Mouse (Mus musculus) left cerebral cortex, adult 8-10 months (tissue): ENCODE measurements around the gene Cdadc1. TPM values are rescaled to one million over a fixed set of nuclear protein-coding genes. Genes with fewer than 3 reads are reported as not detected.
A peak's percentile ranks its signal among the peaks of the same experiment; 100 is the strongest.

Experiments used
- DNase-seq, 2 experiments: peaks; one replicate each; pipeline ENCODE4 v3.0.0; 2022; ENCODE audit warnings: low spot score in 2 of 2
- total RNA-seq, 4 experiments: library from RNA; stranded (reverse); gene quantifications; 2 replicates each; pipeline ENCODE4 v1.2.4; 2022

Gene Cdadc1
- total RNA-seq, 4 experiments from 2014 or later: 59.6 to 72.2 (median 64.0) TPM

- no peak for DNase-seq
These were observed 51.4 kb downstream of the Cdadc1 start for GRCm38 (mm10) chr14:59546162-59546880.

- peak in 1 of 2 experiments; percentile 2 for DNase-seq
These were observed 53.8 kb downstream of the Cdadc1 start for GRCm38 (mm10) chr14:59543956-59544355.

- peak in 1 of 2 experiments; percentile 1 for DNase-seq
These were observed 54.5 kb downstream of the Cdadc1 start for GRCm38 (mm10) chr14:59543158-59543826.

- no peak for DNase-seq
These were observed 57.0 kb downstream of the Cdadc1 start for GRCm38 (mm10) chr14:59540761-59541160.

- no peak for DNase-seq
These were observed 57.5 kb downstream of the Cdadc1 start for GRCm38 (mm10) chr14:59540230-59540629.

GRCm38 (mm10) chr14:59537829-59538432 lies 59.8 kb downstream of the Cdadc1 start:
- no peak for DNase-seq

GRCm38 (mm10) chr14:59533908-59534307 lies 63.9 kb downstream of the Cdadc1 start:
- DNase-seq: no peak

- no peak for DNase-seq
These were observed 64.8 kb downstream of the Cdadc1 start for GRCm38 (mm10) chr14:59532986-59533385.

- no peak for DNase-seq
These were observed 67.0 kb downstream of the Cdadc1 start for GRCm38 (mm10) chr14:59530801-59531200.

GRCm38 (mm10) chr14:59525843-59526242 lies 71.9 kb downstream of the Cdadc1 start:
- no peak for DNase-seq

- no peak for DNase-seq
These were observed 83.8 kb downstream of the Cdadc1 start for GRCm38 (mm10) chr14:59513922-59514444.

Other genes with a start within 250 kb of the Cdadc1 start
- gene Phf11d, start 232.5 kb downstream of the Cdadc1 start, total RNA-seq: 1 to 10 TPM in 3 of 4 experiments, under 1 TPM in 1; 0.61 to 2.5 (median 1.6) TPM
- under 1 TPM; 0.17 to 0.60 (median 0.23) TPM for gene Phf11c, start 202.6 kb downstream of the Cdadc1 start, total RNA-seq
- 1 to 10 TPM; 5.3 to 8.1 (median 6.2) TPM for gene Setdb2, start 157.1 kb downstream of the Cdadc1 start, total RNA-seq
- 10 to 100 TPM; 22.7 to 31.4 (median 29.1) TPM for gene Cab39l, start 157.0 kb downstream of the Cdadc1 start, total RNA-seq
- gene Shisa2, start 27.3 kb upstream of the Cdadc1 start, total RNA-seq: 1 to 10 TPM; 2.7 to 3.9 (median 3.3) TPM